Mouse (Mus musculus) liver, embryonic 14.5 days (tissue): ENCODE results near the gene Cenpi.

Source experiments
- CTCF ChIP-seq: IDR thresholded peaks from 2 replicates; pipeline ENCODE4 v1.5.1; 2016; ENCODE audit warnings: antibody characterized with exemption, low read depth, control low read depth
- EP300 ChIP-seq: IDR thresholded peaks from 2 replicates; pipeline ENCODE4 v1.6.1; 2016; ENCODE audit warnings: antibody characterized with exemption, low read depth

DNA sequence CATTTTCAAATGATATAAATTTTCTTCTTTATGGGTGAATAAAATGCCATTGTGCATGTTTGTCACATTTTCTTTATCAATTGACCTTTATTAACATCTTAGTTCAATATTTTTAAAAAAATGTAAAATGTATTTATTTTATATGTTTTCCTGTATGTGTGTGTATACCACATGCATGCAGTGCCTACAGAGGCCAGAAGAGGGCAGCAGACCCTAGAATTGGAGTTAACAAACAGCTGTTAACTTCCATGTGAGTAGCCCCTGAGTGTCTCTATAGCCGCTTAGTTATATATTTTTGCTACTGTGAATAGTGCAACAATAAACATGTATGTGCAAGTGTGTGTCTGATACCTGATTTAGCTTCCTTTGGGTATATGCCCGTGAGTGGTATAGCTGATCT lies 25.4 kb downstream of the Cenpi start:
- TF ChIP-seq CTCF = peak; percentile 51
- no peak for TF ChIP-seq EP300
